Mouse (Mus musculus) intestine, embryonic 16.5 days (tissue): Measurements from ENCODE around the gene Rtp3. TPM values are rescaled to one million over a fixed set of nuclear protein-coding genes. Genes with fewer than 3 reads are reported as not detected.

Experiments
- ATAC-seq: fragments of 200-750 bp; cut with Nextera tagmentation; 2 replicates; pipeline ENCODE4 v1.8.0; 2017; ENCODE audit warnings: moderate TSS enrichment, moderate library complexity
- H3K27ac ChIP-seq: fragments of 300-500 bp; sonication (generic); 2 replicates; pipeline ENCODE4 v1.5.1; 2014; ENCODE audit warnings: mild to moderate bottlenecking, low read length
- H3K27me3 ChIP-seq: fragments of 300-500 bp; sonication (generic); replicated peaks from 2 replicates; pipeline ENCODE4 v1.6.1; 2014; ENCODE audit warnings: low read length, control low read depth, mixed read lengths; ENCODE audit not compliant: control insufficient read depth, insufficient read depth
- H3K36me3 ChIP-seq: fragments of 300-500 bp; sonication (generic); 2 replicates; pipeline ENCODE4 v1.6.1; 2014; ENCODE audit warnings: low read length, control low read depth; ENCODE audit not compliant: control insufficient read depth, insufficient read depth
- H3K4me1 ChIP-seq: fragments of 300-500 bp; sonication (generic); 2 replicates; pipeline ENCODE4 v1.6.1; 2014; ENCODE audit warnings: low read length, control low read depth, mixed read lengths; ENCODE audit not compliant: control insufficient read depth, insufficient read depth
- H3K4me2 ChIP-seq: fragments of 300-500 bp; sonication (generic); 2 replicates; pipeline ENCODE4 v1.6.1; 2014; ENCODE audit warnings: low read depth, low read length, control low read depth
- H3K4me3 ChIP-seq: fragments of 300-500 bp; sonication (generic); 2 replicates; pipeline ENCODE4 v1.5.1; 2014; ENCODE audit warnings: mild to moderate bottlenecking, low read length
- H3K9ac ChIP-seq: fragments of 300-500 bp; sonication (generic); 2 replicates; pipeline ENCODE4 v1.6.1; 2014; ENCODE audit warnings: low read depth, low read length
- H3K9me3 ChIP-seq: fragments of 300-500 bp; sonication (generic); 2 replicates; pipeline ENCODE4 v1.6.1; 2016; ENCODE audit warnings: low read length, control low read depth; ENCODE audit not compliant: control insufficient read depth
- WGBS: fragments of 180-500 bp; shearing (Covaris S2); extraction: QIAGEN DNeasy Blood & Tissue Kit; methylation state at CpG from one replicate; pipeline ENCODE4 v1.1.7; 2014; 5-methylcytosine and 5-hydroxymethylcytosine counted together
- polyA plus RNA-seq: library from polyadenylated mRNA; unstranded; fragments of >200 nt; fragmentation: Nextera tagmentation; extraction: Ambion mirVana; gene quantifications from 2 replicates; pipeline ENCODE4 v1.2.1, GENCODE M21; 2015

Gene Rtp3
- polyA plus RNA-seq, 1 experiment from 2014 or later = 0.55 TPM

DNA sequence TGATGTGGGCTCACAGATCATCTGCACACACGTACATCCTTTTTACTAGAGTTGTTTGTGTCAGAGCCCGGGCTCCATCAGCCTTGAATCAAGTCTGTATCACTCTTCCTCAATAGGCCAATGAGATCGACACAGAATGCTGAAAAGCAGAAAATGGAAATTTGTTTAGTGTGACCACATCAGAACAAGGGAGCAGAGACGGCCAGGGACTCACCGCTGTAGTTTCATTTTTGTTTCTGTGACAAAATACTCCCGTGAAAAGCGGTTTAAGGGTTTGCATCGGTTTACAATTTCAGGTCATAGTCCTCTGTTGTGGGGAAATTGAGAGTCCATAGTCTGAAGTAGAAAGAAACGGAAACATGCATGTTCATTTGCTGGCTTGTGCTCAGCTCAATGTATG, 12.9 kb upstream of the Rtp3 start:
- 84% methylated on average over 9 of the region's 9 CpGs for WGBS
- Histone ChIP-seq H3K4me1 (0 out of 2 replicates have a peak, but pooled peaks cover 6% of the 10 kb centered on the region), H3K9ac (no peak overlapping the region), H3K27me3 (no peaks in the 10 kb centered on the region), H3K4me3 (no peak overlapping the region), H3K36me3 (no peaks in the 10 kb centered on the region), H3K27ac (no peak overlapping the region), H3K4me2 (no peak overlapping the region), H3K9me3 (no peaks in the 10 kb centered on the region)
- peak; percentile 50 for ATAC-seq

DNA sequence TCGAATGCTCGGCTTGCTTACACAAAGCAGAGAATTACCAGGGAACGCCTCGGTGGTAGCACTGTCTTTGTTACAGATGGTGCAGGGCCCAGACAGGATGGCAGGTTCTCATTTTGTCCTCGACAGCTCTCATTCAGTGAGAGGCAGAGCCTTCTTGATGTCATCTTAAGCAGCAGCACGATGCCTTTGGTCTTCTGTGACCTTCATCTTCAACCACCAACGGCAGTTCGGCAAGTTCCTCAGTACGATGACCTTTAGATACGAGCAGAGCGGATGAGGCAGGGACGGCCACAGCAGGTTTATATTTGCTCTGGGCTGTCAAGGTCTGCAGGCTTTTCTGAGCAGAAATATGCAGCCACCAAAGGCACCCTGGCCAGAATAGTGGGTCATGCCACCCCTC, 11.2 kb upstream of the Rtp3 start:
- H3K27ac ChIP-seq = no peak overlapping the region
- no peak overlapping the region for H3K9ac ChIP-seq
- no peaks in the 10 kb centered on the region for H3K9me3 ChIP-seq
- ATAC-seq = no peak
- H3K36me3 ChIP-seq = no peaks in the 10 kb centered on the region
- no peak overlapping the region for H3K4me3 ChIP-seq
- WGBS = 75% methylated on average over 12 of the region's 12 CpGs
- no peaks in the 10 kb centered on the region for H3K27me3 ChIP-seq
- 0 out of 2 replicates have a peak, but pooled peaks cover 6% of the 10 kb centered on the region for H3K4me1 ChIP-seq
- no peak overlapping the region for H3K4me2 ChIP-seq

DNA sequence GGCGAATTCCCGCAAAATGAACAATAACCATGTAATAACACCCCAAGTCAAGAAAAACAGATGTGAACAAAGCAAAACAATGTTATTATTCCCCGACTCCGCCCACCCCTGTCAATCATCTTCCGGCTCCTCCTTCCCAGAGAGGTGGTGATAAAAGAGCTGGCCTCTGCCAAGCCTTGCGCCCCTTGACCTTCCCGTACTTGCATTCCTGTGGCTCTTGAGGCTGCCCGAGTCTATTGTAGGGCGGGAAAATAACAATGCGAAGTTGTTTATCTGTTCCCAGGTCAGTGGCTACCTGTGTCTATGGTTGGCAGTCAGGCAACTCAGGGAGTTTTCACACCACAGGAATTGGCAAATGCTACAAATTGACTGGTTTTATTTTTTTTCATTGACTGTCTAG, 9.5 kb upstream of the Rtp3 start:
- ATAC-seq = no peak
- WGBS = 69% methylated on average over 10 of the region's 10 CpGs
- H3K4me3 ChIP-seq = no peak overlapping the region
- H3K9me3 ChIP-seq = no peaks in the 10 kb centered on the region
- H3K4me2 ChIP-seq = no peak overlapping the region
- no peaks in the 10 kb centered on the region for H3K27me3 ChIP-seq
- H3K36me3 ChIP-seq = no peaks in the 10 kb centered on the region
- no peak overlapping the region for H3K27ac ChIP-seq
- 0 out of 2 replicates have a peak, but pooled peaks cover 6% of the 10 kb centered on the region for H3K4me1 ChIP-seq
- no peak overlapping the region for H3K9ac ChIP-seq

DNA sequence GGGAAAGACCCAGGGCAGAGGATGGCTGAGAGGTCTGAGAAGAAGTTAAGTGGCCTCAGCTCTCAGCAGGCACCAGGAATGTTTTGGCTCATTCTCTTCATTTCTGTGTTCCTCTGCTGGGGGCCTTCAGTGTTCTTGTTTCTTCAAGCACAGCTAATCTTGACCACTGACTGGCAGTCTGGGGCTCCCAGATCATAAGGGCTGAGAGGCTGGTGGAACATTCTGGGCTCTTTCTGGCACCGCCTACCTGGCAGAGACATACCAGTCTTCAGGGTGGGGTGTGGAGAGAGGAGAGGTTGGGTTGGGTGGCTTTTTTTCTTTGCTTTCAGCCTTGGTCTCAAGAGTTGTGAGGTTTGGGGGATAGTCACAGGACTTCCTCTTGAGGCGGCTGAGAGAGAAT, 8.7 kb upstream of the Rtp3 start:
- Histone ChIP-seq H3K4me3 (no peak overlapping the region), H3K4me1 (peaks cover 9% of the 10 kb centered on the region; the same call in 1 of the 2 replicates), H3K9ac (0 out of 2 replicates have a peak overlapping the region, but pooled peaks have one; percentile 29), H3K27me3 (no peaks in the 10 kb centered on the region), H3K9me3 (no peaks in the 10 kb centered on the region), H3K27ac (no peak overlapping the region), H3K4me2 (no peak overlapping the region), H3K36me3 (no peaks in the 10 kb centered on the region)
- WGBS = 84% methylated on average over 2 of the region's 2 CpGs
- ATAC-seq = no peak

DNA sequence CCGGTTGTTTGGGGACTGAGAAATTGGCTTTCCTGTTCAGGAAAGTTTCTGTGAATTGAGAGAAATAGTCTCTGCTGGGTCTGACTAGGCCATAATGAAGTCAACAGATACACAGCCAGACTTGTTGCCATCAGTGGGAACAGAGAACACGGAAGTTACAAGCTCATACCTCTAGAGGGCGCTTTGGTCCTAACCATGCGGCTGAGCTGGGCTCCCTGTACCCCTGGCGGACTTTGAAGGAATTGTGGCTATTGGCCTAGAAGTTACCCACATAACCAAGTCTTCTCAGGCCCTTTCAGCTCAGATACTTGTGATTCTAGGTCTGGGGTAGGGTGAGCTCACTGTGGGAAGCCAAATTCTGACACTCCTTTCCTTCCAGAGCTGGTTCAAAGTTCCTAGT, 6.9 kb upstream of the Rtp3 start:
- Histone ChIP-seq H3K4me3 (no peak overlapping the region), H3K27me3 (no peaks in the 10 kb centered on the region), H3K36me3 (no peaks in the 10 kb centered on the region), H3K4me2 (no peak overlapping the region), H3K27ac (no peak overlapping the region), H3K4me1 (peaks cover 13% of the 10 kb centered on the region), H3K9me3 (no peaks in the 10 kb centered on the region), H3K9ac (no peak overlapping the region)
- ATAC-seq = no peak
- 6% methylated on average over 5 of the region's 5 CpGs for WGBS

DNA sequence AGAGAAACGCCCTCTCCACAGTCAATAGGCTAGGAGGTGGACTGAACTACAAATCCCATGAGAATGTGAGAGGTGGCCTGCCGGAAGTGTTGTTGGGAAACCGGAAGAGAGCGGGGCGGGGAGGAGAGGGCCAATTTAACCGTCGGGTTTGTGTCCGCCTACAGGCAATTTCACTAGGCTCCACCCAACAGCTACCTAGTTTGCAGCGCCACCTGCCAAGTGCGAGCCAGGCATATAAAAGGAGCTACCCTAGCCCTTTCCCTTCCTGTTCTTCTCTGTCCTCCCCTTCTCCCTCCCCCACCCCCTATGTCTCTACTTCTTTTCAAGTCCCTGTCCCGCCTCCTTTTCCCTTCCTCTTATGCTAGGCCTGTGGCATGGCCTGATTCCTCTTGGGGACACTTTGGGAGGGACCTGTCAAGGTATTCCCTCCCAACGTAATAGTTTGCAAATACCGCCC, 4.4 kb upstream of the Rtp3 start:
- Histone ChIP-seq H3K4me1 (peaks cover 17% of the 10 kb centered on the region), H3K27me3 (no peaks in the 10 kb centered on the region), H3K4me3 (peak overlapping the region; percentile 44), H3K27ac (peak overlapping the region; percentile 82), H3K4me2 (peak overlapping the region; percentile 57), H3K9me3 (no peaks in the 10 kb centered on the region), H3K9ac (peak overlapping the region; percentile 60), H3K36me3 (no peaks in the 10 kb centered on the region)
- 7% methylated on average over 13 of the region's 13 CpGs for WGBS
- ATAC-seq = peak; percentile 89

DNA sequence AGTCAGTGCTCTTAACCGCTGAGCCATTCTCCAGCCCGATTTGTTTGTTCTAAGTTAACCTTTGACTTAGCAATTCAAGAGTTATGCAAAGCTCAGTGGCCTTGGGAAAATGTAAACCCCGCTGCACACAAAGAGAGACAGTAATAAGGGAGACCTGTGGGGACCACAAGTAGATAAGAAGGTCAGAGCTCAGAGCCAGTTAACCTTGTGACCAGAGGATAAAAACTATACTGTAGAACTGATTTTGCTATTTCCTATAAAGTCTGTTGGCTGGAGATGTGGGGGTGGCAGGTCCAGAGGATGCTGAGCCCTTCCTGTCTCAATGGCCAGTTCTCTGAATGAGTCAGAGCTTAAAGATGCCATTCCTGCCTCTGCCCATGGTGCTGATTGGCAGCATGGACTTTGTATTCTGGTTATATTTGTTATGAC, 2.9 kb upstream of the Rtp3 start:
- peaks cover 15% of the 10 kb centered on the region for H3K4me1 ChIP-seq
- no peaks in the 10 kb centered on the region for H3K9me3 ChIP-seq
- peak; percentile 65 for ATAC-seq
- H3K4me3 ChIP-seq = no peak overlapping the region
- no peaks in the 10 kb centered on the region for H3K27me3 ChIP-seq
- H3K36me3 ChIP-seq = no peaks in the 10 kb centered on the region
- no peak overlapping the region for H3K4me2 ChIP-seq
- WGBS = 25% methylated on average over 3 of the region's 3 CpGs
- peak overlapping the region; percentile 66 for H3K27ac ChIP-seq
- no peak overlapping the region for H3K9ac ChIP-seq

DNA sequence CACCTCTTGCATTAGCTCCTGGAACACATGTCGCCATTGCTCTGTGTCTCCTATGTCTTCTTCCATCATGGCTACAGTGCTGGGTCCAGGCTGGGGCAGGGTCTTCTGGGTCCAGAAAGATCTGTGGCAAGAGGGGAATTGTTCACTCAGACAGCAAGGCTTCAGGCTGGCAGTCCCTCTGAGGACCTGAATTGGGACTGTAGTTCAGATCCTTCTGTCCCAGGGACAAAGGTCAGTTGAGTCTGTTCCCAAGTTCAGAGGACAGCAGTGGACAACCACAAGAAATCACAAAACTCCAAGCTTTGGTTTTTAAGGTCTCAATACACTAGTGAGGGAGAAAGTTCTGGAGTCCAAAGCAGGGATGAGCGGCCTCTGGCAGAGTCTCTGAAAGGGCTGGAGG, 840 bp downstream of the Rtp3 start:
- Histone ChIP-seq H3K4me3 (no peak overlapping the region), H3K27me3 (no peaks in the 10 kb centered on the region), H3K4me1 (peaks cover 15% of the 10 kb centered on the region), H3K27ac (no peak overlapping the region), H3K36me3 (no peaks in the 10 kb centered on the region), H3K9ac (no peak overlapping the region), H3K9me3 (no peaks in the 10 kb centered on the region), H3K4me2 (no peak overlapping the region)
- no peak for ATAC-seq
- 93% methylated on average over 2 of the region's 2 CpGs for WGBS

DNA sequence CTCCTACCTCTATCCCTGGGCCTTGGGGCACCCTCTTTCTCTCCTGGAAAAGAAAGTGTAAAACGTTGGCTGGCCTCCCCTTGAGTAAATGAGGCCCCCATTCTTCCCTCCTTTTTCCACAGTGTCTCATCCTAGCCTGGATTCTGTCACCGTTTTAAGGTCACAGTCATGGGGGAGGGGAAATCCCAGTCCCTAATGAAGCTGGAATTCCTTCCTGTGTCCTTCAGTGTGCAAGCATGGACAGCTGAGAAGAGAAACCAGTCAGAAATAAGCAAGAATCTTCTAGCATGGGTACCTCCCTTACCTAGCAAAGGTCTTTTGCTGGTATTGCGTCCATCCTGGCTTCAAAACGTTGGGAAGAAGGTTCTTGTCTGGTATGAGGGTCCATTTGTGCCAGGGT, 1.2 kb downstream of the Rtp3 start:
- 60% methylated on average over 4 of the region's 4 CpGs for WGBS
- Histone ChIP-seq H3K4me2 (no peak overlapping the region), H3K36me3 (no peaks in the 10 kb centered on the region), H3K4me1 (peaks cover 12% of the 10 kb centered on the region), H3K27me3 (no peaks in the 10 kb centered on the region), H3K9me3 (no peaks in the 10 kb centered on the region), H3K27ac (no peak overlapping the region), H3K9ac (no peak overlapping the region), H3K4me3 (no peak overlapping the region)
- ATAC-seq = no peak

DNA sequence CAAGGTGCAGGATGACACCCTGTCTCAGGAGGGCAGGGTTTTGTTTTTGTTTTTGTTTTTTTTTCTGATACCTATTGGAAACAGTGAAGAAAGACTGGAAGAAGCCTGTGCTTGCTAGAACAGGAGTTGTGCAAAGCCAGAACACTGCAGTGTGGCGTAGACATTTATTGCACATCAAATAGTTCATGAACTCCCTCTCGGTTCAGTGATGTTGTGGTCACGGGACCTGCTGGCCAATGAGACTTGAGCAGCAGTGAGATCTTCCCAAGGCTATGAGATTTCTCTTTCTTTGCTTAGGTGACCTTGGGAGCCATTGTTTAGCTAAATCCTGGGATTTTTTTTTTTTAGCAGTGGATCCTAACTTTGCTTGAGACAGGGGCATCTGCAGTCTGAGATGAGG, 2.3 kb downstream of the Rtp3 start:
- no peaks in the 10 kb centered on the region for H3K27me3 ChIP-seq
- H3K36me3 ChIP-seq = no peaks in the 10 kb centered on the region
- H3K4me3 ChIP-seq = no peak overlapping the region
- no peaks in the 10 kb centered on the region for H3K9me3 ChIP-seq
- no peak overlapping the region for H3K4me2 ChIP-seq
- ATAC-seq = no peak
- 58% methylated on average over 3 of the region's 3 CpGs for WGBS
- no peak overlapping the region for H3K27ac ChIP-seq
- H3K9ac ChIP-seq = no peak overlapping the region
- peaks cover 8% of the 10 kb centered on the region for H3K4me1 ChIP-seq
